Mouse (Mus musculus) layer of hippocampus, adult 18-20 months (tissue): ENCODE measurements around the gene Ston2. TPM values are rescaled to one million over a fixed set of nuclear protein-coding genes. Genes with fewer than 3 reads are reported as not detected.
"Not testable (repeated sequence)": the region's sequence is repeated elsewhere in the genome, so short reads cannot be mapped to it uniquely, and the experiment has no call there.

ENCODE experiments used
- DNase-seq, 2 experiments: peaks; one replicate each; pipeline ENCODE4 v3.0.0; 2022; ENCODE audit warnings: low spot score in 2 of 2
- microRNA-seq, 2 experiments: library from miRNA; unstranded; fragments of <30 nt; microRNA quantifications; one replicate each; pipeline ENCODE4 v1.2.0; 2021
- total RNA-seq, 2 experiments: library from RNA; stranded (reverse); gene quantifications; 2 replicates each; pipeline ENCODE4 v1.2.3; 2021

Gene Ston2
- total RNA-seq, 2 experiments from 2014 or later: 31.4 to 35.4 TPM

DNA sequence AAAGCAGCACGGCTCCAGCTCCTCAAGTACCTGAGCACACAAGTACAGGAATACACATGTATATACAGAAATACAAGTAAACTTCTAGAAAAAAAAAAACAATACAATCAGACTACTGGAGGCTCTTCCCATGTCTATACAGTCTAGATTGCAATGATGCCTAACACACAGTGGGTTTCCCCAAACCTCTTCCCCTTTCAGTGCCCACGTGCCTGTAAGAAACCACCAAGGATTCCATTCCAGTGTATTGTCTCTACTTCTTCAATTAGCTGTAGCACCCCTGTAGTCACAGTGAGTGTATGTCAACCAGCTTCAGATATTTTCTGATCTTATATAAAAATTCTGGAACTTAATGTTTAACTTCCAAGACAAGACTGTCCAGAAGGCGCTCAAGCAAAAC lies 196.1 kb downstream of the Ston2 start:
- DNase-seq: no peak

DNA sequence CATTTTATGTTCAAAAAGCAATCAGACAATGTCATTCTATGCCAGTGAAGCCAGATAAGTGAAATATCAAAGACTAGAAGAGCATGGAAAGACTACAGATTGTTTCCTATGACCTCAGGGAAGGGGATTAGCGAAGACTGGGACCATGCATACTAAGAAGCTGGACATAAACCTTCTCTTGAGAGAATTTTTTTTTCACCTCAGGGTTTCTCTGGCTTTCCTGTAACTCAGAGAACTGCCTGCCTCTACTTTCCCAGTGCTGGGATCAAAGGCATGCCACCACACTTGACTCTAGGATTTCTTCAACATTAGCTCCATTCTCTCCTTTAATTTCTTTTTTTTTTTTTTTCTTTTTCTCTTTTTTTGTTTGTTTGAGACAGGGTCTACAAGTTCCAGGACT lies 197.0 kb downstream of the Ston2 start:
- DNase-seq: no peak

DNA sequence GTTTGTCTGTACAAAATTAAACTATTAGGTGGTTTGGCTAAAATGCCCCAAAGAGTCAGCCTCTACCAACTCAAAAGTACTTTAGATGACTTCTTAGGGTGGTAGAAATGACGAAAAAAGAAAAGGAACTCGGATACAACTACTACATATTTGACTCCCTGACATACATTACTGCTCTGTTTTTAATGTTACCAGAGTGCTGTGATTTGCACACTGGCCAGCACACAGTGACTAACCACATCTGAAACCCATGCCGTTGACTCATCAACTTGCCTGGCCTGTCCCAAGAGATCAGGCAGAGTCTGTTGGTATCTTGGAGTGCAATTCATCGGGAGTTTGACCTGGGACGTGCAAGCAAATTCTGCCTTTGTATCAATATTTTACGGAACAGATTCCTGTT lies 197.5 kb downstream of the Ston2 start:
- DNase-seq: no peak

DNA sequence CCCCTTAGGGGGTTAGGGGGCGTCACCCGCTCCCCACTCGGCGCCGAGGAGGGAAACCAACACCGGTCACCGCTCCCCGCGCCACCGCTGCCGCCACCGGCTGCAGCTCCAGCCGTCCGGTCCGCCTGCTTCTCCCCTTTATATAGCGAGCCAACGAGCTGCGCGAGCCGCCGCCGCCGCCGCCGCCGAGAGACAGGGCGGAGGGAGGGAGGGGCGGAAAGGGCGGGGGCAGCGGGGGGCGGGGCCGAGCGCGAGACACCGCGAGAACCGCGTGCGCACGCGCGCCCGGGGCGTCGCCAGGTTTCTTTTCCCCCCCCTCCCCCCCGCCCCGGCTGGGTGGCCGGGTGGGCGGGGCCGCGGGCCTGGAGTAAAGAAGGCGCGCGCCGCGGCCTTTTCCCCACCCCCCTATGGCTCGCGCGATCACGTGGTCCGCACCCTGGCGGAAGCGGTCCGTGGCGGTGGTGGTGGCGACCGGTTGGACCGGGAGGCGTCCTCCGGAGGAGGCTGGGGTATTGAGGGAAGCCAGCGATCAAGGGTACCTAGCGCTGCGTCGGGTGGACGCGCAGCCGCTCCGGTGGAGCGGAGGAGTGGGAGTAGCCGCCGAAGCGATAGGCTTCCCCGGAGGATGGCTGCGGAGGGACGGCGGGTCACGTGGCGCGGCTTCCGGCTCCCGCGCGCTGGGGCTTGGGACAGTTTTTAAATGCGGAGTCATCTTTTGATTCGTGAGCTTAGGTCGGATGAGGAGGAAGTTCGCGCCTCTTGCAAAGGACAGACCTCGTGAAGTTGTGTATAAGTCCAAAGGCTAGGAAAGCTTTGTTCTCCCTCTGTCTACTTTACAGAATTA lies 198.1 kb downstream of the Ston2 start, which contains the start of gene Gtf2a1:
TSS of gene Gtf2a1 (minus strand) at position 641 of the 844 bp plus-strand sequence.
- peak; percentile 89 to 96 for DNase-seq

DNA sequence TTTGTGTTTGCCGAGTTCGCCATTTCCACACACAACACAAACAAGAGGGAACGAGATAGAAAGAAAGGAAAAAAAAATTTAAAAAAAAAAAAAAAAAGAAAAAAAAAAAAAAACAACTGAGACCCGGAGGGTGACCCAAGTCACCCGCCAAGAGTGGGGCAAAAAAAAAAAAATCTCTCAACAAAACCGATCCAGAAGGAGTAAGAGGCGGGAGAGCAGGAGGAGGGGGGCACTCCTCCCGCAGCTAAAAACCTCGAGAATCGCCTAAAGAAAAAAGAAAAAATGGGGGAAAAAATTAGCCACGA lies 198.7 kb downstream of the Ston2 start:
- DNase-seq: no peak

DNA sequence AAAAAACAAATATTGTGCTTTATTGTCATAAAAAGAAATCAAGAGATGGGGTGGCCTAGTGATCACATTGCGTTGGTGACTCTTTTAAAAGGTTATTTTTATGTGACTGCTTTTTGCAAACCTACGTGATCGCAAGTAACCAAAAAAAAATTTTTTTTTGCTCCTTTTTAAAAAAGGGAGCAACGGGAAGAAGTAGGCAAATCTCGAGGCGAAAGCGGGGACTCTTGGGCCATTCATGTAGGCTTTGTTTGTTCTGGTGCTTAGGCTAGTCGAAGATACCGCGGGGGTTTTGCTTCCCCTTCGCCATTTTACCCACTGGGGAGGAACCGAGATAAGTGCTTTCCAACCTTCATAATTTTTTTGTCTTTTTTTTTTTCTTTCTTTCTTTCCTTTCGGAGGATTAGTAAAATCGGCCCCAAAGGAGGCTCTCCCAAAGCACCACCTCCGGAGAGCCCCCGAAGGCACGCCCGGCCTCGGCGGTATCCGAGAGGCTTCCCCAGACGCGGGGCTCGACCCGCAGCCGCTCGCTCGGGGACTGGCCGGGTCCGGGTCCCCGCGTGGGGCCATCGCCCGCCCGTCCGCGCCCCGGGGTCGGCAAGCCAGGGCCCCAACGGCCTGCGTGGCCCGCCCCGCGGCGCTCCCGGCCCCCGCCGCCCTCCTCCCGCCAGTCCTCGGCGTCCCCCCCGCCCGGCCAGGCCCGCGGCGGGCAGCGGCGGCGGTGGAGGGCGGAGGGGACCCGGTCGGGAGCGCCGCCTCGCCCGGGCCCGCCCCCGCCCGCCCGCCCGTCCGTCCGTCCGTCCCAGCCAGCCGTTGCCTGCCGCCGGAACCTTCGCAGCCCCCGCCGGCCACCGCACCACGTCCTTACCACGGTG lies 199.3 kb downstream of the Ston2 start:
- DNase-seq: peak in 1 of 2 experiments; percentile 39

DNA sequence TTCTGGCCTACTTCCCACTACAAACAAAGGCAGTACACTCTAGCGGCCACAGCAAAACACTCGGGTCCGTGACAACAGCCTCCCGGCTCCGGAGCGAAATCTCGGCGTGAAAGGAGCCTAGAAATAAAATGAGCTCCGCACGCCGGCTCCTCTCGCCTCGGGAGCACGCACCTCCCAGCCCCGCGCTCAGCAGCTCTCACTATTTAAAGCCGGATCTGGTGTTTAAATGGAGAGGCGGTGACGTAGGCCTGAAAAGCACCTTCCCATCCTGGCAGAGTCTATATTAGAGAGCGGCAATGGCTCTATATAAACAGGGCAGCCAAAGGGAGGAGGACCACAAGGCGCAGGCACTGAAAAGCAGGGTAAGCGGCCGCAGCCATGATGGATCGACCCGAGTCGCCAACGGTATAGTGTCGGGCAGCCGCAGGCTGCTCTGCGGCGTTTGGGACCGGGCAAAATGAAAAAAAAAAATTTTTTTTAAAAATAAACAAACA lies 200.0 kb downstream of the Ston2 start:
- DNase-seq: peak; percentile 82 to 96

DNA sequence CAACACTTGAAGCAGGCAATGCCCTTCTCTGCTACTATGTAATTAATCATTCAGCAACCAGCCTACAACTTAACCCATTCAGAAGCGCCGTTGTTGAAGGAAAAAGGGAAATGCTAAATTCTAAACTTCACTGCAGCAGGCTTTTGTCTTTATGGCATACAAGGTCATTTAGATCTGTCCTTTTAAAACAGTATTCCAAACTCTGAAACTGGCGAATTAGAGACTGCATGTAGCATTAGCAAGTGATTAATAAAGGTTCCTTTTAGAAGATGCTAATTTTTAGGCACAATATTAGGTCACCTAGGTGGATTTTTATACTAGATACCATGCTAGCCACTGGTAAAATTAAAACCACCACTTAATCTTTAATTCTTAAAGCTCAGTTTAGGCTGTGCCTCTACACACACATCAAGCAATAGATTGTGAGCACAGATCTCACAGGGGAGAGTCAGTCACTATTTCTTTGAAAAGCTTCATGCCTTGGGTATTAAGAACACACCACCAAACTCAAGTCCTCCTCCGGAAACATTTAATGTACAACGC lies 200.6 kb downstream of the Ston2 start:
- no peak for DNase-seq

DNA sequence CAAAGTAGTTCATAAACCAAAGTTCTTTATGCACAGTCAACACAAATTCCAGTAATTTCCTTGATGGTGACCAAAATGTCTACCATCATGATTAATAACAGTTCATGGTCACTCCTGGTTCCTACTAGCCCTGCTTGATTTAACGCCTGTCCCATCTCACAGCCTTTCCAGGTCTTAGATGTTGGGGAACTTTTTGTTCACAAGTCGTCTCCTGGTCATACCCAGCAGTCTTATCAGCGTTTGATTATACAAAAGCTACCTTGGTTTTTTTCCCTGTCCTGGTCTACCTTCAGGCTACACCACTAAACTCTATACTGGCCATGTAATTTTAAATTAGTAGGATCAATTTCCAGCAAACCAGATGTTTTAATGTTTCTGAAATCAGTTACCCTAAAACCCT lies 201.1 kb downstream of the Ston2 start:
- no peak for DNase-seq

DNA sequence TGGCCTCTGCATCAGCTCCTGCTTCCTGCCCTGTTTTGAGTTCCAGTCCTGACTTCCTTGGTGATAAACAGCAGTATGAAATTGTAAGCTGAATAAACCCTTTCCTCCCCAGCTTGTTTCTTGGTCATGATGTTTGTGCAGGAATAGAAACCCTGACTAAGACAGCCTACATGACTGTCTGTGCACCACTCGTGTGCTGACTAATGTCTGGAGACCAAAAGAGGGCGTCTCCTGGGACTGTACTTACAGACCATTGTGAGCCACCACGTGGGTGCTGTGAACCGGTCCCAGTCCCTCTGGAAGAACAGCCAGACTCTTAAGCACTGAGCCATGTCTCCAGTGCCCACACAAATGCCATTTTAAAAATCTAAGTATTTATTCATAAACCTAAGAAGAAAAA lies 202.4 kb downstream of the Ston2 start:
- not testable (repeated sequence) for DNase-seq

DNA sequence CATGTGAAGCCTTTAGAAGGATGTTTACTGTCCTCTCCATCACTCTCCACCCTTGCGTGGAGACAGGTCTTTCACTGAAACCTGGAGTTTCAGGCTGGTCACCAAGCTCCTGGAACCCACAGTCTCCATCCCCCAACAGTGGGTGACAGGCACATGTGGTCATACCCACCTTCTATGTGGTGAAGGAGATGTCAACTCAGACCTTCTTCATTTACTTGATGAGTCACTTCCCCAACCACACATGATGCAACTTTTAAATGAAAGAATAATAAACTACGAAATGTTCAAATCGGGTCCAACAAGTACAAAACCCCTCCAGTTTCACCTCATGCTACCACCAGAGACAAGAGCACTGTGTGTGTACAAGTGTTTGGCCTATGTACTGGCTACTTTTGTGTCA lies 203.0 kb downstream of the Ston2 start:
- no peak for DNase-seq

DNA sequence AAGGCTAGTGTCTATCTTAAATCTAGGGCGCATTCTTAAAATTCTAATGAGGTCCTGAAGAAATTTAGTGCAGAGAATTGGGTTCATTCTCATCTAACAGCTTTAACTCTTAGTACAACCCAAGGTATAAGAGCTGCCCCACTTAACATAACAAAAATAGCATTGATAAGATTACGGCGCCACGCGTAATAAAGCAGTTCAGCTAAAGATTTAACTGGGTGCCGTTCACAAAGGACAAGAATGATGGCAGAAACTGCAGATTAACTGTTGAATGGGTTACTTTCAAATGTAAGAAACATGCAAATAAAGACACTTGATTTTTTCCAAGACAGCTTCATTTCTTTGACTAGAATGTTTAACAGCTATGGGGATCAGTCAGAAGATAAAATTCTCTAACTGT lies 204.8 kb downstream of the Ston2 start:
- DNase-seq: no peak

Small RNA genes lying within 50 kb of the gene (microRNA-seq; reads per million reads assigned to microRNA genes)
- gene Gm22015: 0 reads per million in 2 experiments

Other genes starting within 250 kb of the Ston2 start
- gene Gtf2a1, start 197.9 kb downstream of the Ston2 start, total RNA-seq: 10 to 100 TPM; 53.5 to 54.1 TPM
- gene Sel1l, start 60.8 kb upstream of the Ston2 start, total RNA-seq: 100 to 1,000 TPM; 165 to 179 TPM